Mouse (Mus musculus) forebrain, embryonic 13.5 days (tissue): Measurements from ENCODE around the gene Lhfp. TPM values are rescaled to one million over a fixed set of nuclear protein-coding genes. Genes with fewer than 3 reads are reported as not detected.
A peak's percentile ranks its signal among the peaks of the same experiment; 100 is the strongest.
"Not testable (repeated sequence)": the region's sequence is repeated elsewhere in the genome, so short reads cannot be mapped to it uniquely, and the experiment has no call there.

Experiments
- ATAC-seq: fragments of 200-750 bp; cut with Nextera tagmentation; 2 replicates; pipeline ENCODE4 v1.8.0; 2017
- H3K27ac ChIP-seq: fragments of 300-500 bp; sonication (generic); 2 replicates; pipeline ENCODE4 v1.5.1; 2015; ENCODE audit warnings: inconsistent platforms, mild to moderate bottlenecking, moderate library complexity
- H3K27me3 ChIP-seq: fragments of 300-500 bp; sonication (generic); 2 replicates; pipeline ENCODE4 v1.6.1; 2015; ENCODE audit warnings: mild to moderate bottlenecking, inconsistent platforms
- H3K36me3 ChIP-seq: fragments of 300-500 bp; sonication (generic); 2 replicates; pipeline ENCODE4 v1.6.1; 2015; ENCODE audit warnings: mild to moderate bottlenecking, inconsistent platforms; ENCODE audit not compliant: poor library complexity, severe bottlenecking
- H3K4me1 ChIP-seq: fragments of 300-500 bp; sonication (generic); 2 replicates; pipeline ENCODE4 v1.6.1; 2015; ENCODE audit warnings: inconsistent platforms
- H3K4me2 ChIP-seq: fragments of 300-500 bp; sonication (generic); 2 replicates; pipeline ENCODE4 v1.6.1; 2015; ENCODE audit warnings: inconsistent platforms, mild to moderate bottlenecking, moderate library complexity
- H3K4me3 ChIP-seq: fragments of 300-500 bp; sonication (generic); 2 replicates; pipeline ENCODE4 v1.5.1; 2015; ENCODE audit warnings: mild to moderate bottlenecking, inconsistent platforms
- H3K9ac ChIP-seq: fragments of 300-500 bp; sonication (generic); 2 replicates; pipeline ENCODE4 v1.6.1; 2015; ENCODE audit warnings: mild to moderate bottlenecking, inconsistent platforms
- H3K9me3 ChIP-seq: fragments of 300-500 bp; sonication (generic); replicated peaks from 2 replicates; pipeline ENCODE4 v1.6.1; 2016; ENCODE audit warnings: inconsistent platforms
- WGBS: fragments of 180-500 bp; shearing (Covaris S2); methylation state at CpG from one replicate; pipeline ENCODE4 v1.1.7; 2015; 5-methylcytosine and 5-hydroxymethylcytosine counted together
- polyA plus RNA-seq: library from polyadenylated mRNA; unstranded; fragments of >200 nt; fragmentation: Nextera tagmentation; extraction: Ambion mirVana; gene quantifications from 2 replicates; pipeline ENCODE4 v1.2.1, GENCODE M21; 2015

The Lhfp gene
- polyA plus RNA-seq, 1 experiment from 2014 or later: 23.9 TPM

- Histone ChIP-seq H3K9me3 (no peaks in the 10 kb centered on the region), H3K4me3 (no peak overlapping the region), H3K4me2 (peak overlapping the region; percentile 14), H3K4me1 (peaks cover 23% of the 10 kb centered on the region), H3K27ac (peak overlapping the region; percentile 25; the same call in 1 of the 2 replicates), H3K27me3 (no peaks in the 10 kb centered on the region), H3K9ac (no peak overlapping the region), H3K36me3 (no peaks in the 10 kb centered on the region)
- 25% methylated on average over 12 of the region's 12 CpGs for WGBS
- peak; percentile 30; the same call in 1 of the 2 replicates for ATAC-seq
These were observed 61.4 kb downstream of the Lhfp start for GRCm38 (mm10) chr3:53102757-53103153.

GRCm38 (mm10) chr3:53108594-53109373 is 67.5 kb downstream of the Lhfp start:
- no peak overlapping the region for H3K4me2 ChIP-seq
- H3K4me3 ChIP-seq: no peak overlapping the region
- H3K4me1 ChIP-seq: peaks cover 8% of the 10 kb centered on the region; the same call in 1 of the 2 replicates
- H3K27ac ChIP-seq: no peak overlapping the region
- no peaks in the 10 kb centered on the region; the same call in 1 of the 2 replicates for H3K9me3 ChIP-seq
- 36% methylated on average over 11 of the region's 11 CpGs for WGBS
- no peaks in the 10 kb centered on the region for H3K36me3 ChIP-seq
- H3K9ac ChIP-seq: no peak overlapping the region
- peak; percentile 59; the same call in 1 of the 2 replicates for ATAC-seq
- H3K27me3 ChIP-seq: no peaks in the 10 kb centered on the region

GRCm38 (mm10) chr3:53109879-53110278 is 68.6 kb downstream of the Lhfp start:
- Histone ChIP-seq H3K27me3 (no peaks in the 10 kb centered on the region), H3K4me2 (no peak overlapping the region)

GRCm38 (mm10) chr3:53112048-53112447 is 70.7 kb downstream of the Lhfp start:
- Histone ChIP-seq H3K4me2 (no peak overlapping the region), H3K27ac (no peak overlapping the region), H3K9me3 (no peaks in the 10 kb centered on the region; the same call in 1 of the 2 replicates), H3K4me1 (peaks cover 8% of the 10 kb centered on the region; the same call in 1 of the 2 replicates), H3K9ac (no peak overlapping the region), H3K36me3 (no peaks in the 10 kb centered on the region), H3K27me3 (no peaks in the 10 kb centered on the region), H3K4me3 (no peak overlapping the region)
- 89% methylated on average over 7 of the region's 7 CpGs for WGBS
- no peak for ATAC-seq

More at GRCm38 (mm10) chr3:53109879-53110278, 68.6 kb downstream of the Lhfp start:
- H3K9ac ChIP-seq: no peak overlapping the region
- H3K4me1 ChIP-seq: peaks cover 8% of the 10 kb centered on the region; the same call in 1 of the 2 replicates
- no peaks in the 10 kb centered on the region for H3K36me3 ChIP-seq
- 47% methylated on average over 3 of the region's 3 CpGs for WGBS
- ATAC-seq: no peak
- no peak overlapping the region for H3K4me3 ChIP-seq
- H3K9me3 ChIP-seq: no peaks in the 10 kb centered on the region; the same call in 1 of the 2 replicates
- H3K27ac ChIP-seq: no peak overlapping the region

- not testable (repeated sequence) for H3K4me2 ChIP-seq, H3K27ac ChIP-seq, H3K4me1 ChIP-seq, H3K4me3 ChIP-seq, H3K36me3 ChIP-seq, H3K9ac ChIP-seq, H3K9me3 ChIP-seq, H3K27me3 ChIP-seq, ATAC-seq
- 57% methylated on average over 5 of the region's 9 CpGs for WGBS
These were observed 77.4 kb downstream of the Lhfp start for GRCm38 (mm10) chr3:53118755-53119154.

- no peaks in the 10 kb centered on the region for H3K36me3 ChIP-seq
- H3K4me2 ChIP-seq: no peak overlapping the region
- no peaks in the 10 kb centered on the region for H3K27me3 ChIP-seq
- no peak overlapping the region for H3K27ac ChIP-seq
- WGBS: 94% methylated on average over 6 of the region's 6 CpGs
- H3K9ac ChIP-seq: no peak overlapping the region
- no peaks in the 10 kb centered on the region for H3K4me1 ChIP-seq
- ATAC-seq: no peak
- H3K9me3 ChIP-seq: no peaks in the 10 kb centered on the region; the same call in 1 of the 2 replicates
- no peak overlapping the region for H3K4me3 ChIP-seq
These were observed 78.7 kb downstream of the Lhfp start for GRCm38 (mm10) chr3:53119978-53120377.

GRCm38 (mm10) chr3:53125495-53125894 is 84.2 kb downstream of the Lhfp start:
- Histone ChIP-seq H3K9me3 (no peaks in the 10 kb centered on the region; the same call in 1 of the 2 replicates), H3K4me3 (no peak overlapping the region), H3K36me3 (no peaks in the 10 kb centered on the region), H3K27me3 (no peaks in the 10 kb centered on the region), H3K27ac (no peak overlapping the region), H3K4me2 (no peak overlapping the region), H3K9ac (no peak overlapping the region), H3K4me1 (no peaks in the 10 kb centered on the region)
- ATAC-seq: no peak
- WGBS: 77% methylated on average over 8 of the region's 8 CpGs

GRCm38 (mm10) chr3:53138785-53139184 is 97.5 kb downstream of the Lhfp start:
- Histone ChIP-seq H3K4me2 (no peak overlapping the region), H3K9ac (no peak overlapping the region), H3K27me3 (no peaks in the 10 kb centered on the region), H3K4me1 (no peaks in the 10 kb centered on the region), H3K27ac (no peak overlapping the region), H3K4me3 (no peak overlapping the region), H3K9me3 (no peaks in the 10 kb centered on the region), H3K36me3 (no peaks in the 10 kb centered on the region)
- no peak for ATAC-seq
- WGBS: 87% methylated on average over 2 of the region's 2 CpGs

GRCm38 (mm10) chr3:53139205-53139604 is 97.9 kb downstream of the Lhfp start:
- ATAC-seq: no peak
- Histone ChIP-seq H3K4me1 (no peaks in the 10 kb centered on the region), H3K4me3 (no peak overlapping the region), H3K27me3 (no peaks in the 10 kb centered on the region), H3K9ac (no peak overlapping the region), H3K27ac (no peak overlapping the region), H3K36me3 (no peaks in the 10 kb centered on the region), H3K9me3 (no peaks in the 10 kb centered on the region), H3K4me2 (no peak overlapping the region)

GRCm38 (mm10) chr3:53139642-53140041 is 98.3 kb downstream of the Lhfp start:
- Histone ChIP-seq H3K9me3 (no peaks in the 10 kb centered on the region), H3K4me2 (no peak overlapping the region), H3K27me3 (no peaks in the 10 kb centered on the region), H3K27ac (no peak overlapping the region), H3K9ac (no peak overlapping the region), H3K36me3 (no peaks in the 10 kb centered on the region), H3K4me1 (no peaks in the 10 kb centered on the region), H3K4me3 (no peak overlapping the region)
- 85% methylated on average over 5 of the region's 5 CpGs for WGBS
- no peak for ATAC-seq

GRCm38 (mm10) chr3:53142528-53142927 is 101.2 kb downstream of the Lhfp start:
- H3K9me3 ChIP-seq: no peaks in the 10 kb centered on the region
- no peak overlapping the region for H3K4me3 ChIP-seq
- H3K4me1 ChIP-seq: no peaks in the 10 kb centered on the region
- no peaks in the 10 kb centered on the region for H3K36me3 ChIP-seq
- H3K9ac ChIP-seq: no peak overlapping the region
- H3K4me2 ChIP-seq: no peak overlapping the region
- H3K27ac ChIP-seq: no peak overlapping the region
- WGBS: 40% methylated on average over 9 of the region's 9 CpGs
- no peaks in the 10 kb centered on the region for H3K27me3 ChIP-seq
- ATAC-seq: no peak

- Histone ChIP-seq H3K4me1 (no peaks in the 10 kb centered on the region), H3K9ac (no peak overlapping the region), H3K9me3 (no peaks in the 10 kb centered on the region), H3K27me3 (no peaks in the 10 kb centered on the region), H3K4me3 (no peak overlapping the region), H3K4me2 (no peak overlapping the region), H3K36me3 (no peaks in the 10 kb centered on the region), H3K27ac (no peak overlapping the region)
- WGBS: 48% methylated on average over 2 of the region's 2 CpGs
- no peak for ATAC-seq
These were observed 104.2 kb downstream of the Lhfp start for GRCm38 (mm10) chr3:53145526-53145925.
